Mouse (Mus musculus): ENCODE results near the gene Elof1. TPM values are rescaled to one million over a fixed set of nuclear protein-coding genes. Genes with fewer than 3 reads are reported as not detected.
A peak's percentile ranks its signal among the peaks of the same experiment; 100 is the strongest.
"Not testable (repeated sequence)": the region's sequence is repeated elsewhere in the genome, so short reads cannot be mapped to it uniquely, and the experiment has no call there.

The Elof1 gene
- total RNA-seq, 2 experiments from 2014 or later = 60.1 to 63.4 TPM

DNA sequence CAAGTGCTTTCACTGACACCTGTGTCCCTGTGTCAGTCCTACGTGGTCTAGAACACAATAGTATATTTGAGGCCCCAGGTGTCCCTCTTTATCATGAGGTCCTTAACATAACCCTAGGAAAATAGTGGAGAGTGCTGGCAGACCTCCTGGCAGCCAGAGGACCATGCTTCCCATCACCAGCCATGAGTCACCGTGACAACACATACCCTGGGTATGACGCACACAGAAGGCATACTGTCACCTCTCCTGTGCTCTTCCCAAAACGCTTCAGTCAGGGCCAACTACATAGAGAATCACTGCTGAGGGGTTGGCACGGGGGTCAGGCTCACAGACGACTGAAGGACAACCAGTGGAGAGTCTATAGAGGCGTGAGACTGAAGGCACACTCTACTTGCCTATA lies 27.0 kb downstream of the Elof1 start:
- DNase-seq = no peak

DNA sequence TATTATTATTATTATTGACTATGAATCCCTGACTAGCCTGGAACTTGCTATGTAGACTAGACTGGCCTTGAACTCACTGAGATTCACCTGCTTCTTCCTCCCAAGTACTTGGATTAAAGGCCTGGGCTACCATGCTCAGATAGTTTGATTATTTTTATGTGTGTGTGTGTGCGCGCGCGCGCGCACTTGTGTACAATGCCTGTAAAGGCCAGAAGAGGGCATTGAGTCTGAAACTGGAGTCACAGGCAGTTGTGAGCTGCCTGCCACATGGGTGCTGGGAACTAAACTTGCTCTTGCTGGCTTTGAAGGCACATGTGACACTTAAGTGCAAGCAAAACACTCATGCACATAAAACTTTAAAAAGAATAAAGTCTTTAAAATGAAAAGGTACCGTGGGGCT lies 27.7 kb downstream of the Elof1 start:
- DNase-seq = no peak

DNA sequence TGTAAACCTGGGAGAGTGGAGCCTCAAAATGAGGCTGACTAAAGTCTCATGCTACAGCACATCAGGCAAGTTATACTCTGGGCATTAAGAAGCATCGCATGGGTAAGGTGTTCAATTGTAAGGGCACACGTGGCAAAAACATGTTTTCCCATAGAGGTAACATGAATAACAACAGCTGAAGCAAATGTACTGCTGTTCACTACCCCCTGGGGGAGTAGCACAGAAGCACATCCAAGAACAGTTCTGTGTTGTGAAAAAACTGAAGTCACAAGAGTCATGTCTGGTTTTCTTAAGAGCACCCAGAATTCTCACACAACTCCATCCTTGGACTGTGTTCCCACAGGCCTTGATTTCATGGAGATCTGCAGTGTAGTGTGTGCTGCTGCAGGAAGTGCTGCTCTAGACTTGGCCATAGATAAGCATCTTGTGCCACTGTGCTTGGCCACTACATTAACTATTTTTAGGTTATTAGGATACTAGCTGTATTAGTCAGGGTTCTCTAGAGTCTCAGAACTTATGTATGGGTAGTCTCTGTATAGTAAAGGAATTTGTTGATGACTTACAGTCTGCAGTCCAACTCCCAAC lies 29.8 kb downstream of the Elof1 start:
- no peak for DNase-seq

DNA sequence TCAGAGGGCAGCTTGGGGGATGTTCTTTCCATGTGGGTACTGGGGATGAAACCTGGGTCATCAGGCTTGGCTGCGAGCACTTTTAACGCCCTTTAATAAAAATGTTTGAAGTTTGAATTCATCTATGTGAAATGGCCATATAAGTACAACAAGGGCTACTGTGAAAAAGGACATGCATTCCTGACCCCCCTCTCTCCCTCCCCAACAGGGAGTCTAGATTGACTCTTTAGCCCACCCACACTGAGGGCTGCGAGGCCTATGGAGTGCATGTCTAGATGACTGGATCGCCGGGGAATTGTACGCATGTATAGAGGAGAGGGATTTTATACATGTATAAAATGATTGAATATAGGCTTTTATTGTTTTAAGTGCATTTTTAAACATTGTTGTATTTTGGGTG lies 31.0 kb downstream of the Elof1 start:
- DNase-seq = no peak

DNA sequence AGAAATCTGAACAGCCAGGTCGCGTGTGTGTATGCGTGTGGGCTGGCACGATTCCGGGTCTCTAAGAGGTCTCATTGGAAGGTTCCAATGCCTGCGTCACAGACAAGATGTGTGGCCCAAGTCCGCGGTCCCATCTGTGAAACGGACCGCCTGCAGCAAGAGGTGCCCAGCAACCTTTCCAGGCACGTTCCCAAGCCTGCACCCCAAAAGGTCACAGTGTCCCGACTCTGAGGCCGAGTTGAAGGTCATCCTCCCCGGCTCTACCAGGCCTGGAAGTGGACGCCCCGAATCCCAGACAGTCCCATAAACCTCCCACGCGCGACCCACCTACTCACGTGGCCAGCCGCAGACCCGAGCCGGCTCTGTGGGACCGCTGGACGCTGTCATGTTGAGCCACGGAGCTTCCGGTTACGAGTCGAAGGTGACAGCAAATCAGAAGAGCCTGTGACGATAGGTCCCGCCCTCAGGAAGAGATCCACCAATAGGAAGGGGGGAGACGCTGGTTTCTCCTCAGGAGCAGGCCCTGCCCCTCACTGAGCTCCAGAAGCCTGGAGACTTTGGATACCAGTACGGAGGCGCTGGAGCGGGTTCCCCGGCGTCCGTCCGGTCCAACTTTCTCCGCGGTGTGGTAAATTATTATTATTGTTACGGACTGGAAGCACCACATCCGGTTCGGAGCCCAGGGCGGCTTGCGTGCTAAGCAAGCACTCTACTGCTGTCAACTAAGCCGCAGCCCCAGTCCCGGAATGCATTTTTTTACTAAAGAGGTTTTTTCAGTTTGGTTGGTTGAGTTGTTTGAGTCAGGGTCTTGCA lies 31.7 kb downstream of the Elof1 start, which contains the start of gene Ecsit:
Gene Ecsit, minus strand, starts transcription at position 417 of the 813 bp plus-strand sequence.
- peak; percentile 94 for DNase-seq

DNA sequence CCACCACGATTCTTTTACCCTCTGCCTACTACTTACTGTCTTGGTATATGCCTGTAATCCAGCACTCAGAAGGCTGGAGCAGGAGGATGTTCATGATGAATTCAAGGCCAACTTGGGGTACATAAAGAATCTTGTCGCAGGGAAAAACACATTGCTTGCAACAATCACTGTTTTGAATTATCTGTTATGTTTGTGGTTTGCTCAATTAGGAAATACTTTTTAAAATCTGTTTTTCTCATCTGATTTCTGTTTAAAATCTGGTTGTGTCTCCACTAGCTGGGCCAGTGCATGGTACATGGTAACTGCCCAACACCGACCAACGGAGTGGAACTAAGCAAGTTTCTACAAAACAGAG lies 32.3 kb downstream of the Elof1 start:
- no peak for DNase-seq

DNA sequence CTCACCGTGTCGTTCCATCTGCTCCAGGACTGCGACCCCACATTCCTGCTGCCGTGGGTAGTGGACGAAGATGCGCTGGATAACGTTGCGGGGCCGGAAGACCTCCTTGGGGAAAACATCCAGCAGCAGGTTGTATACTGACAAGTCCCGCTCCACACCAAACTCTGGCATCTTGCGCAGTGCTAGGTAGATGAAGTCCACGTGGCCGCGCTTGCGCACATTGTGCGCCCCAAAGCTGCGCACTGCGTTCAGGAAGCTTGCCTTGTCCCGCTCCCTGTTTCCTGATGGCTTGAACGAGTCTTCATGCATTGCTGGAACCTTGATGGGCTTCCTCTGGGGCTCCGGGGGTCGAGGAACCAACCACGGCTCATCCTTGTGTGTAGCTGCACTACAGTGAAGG lies 40.7 kb downstream of the Elof1 start:
- DNase-seq = no peak

DNA sequence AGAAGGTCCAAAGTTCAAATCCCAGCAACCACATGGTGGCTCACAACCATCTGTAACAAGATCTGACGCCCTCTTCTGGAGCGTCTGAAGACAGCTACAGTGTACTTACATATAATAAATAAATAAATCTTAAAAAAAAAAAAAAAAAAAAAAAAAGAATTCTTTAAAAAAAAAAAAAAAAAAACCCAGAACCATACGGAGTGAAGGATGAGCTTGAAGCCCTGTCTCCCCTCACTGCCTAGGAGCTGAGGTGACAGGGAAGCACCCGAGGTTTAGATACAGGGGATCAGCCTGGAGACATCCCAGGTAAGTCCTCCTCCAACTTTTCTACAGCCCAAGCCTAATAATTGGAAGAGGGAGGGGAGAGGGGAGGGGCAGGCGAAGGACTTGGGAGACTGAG lies 41.2 kb downstream of the Elof1 start:
- not testable (repeated sequence) for DNase-seq

DNA sequence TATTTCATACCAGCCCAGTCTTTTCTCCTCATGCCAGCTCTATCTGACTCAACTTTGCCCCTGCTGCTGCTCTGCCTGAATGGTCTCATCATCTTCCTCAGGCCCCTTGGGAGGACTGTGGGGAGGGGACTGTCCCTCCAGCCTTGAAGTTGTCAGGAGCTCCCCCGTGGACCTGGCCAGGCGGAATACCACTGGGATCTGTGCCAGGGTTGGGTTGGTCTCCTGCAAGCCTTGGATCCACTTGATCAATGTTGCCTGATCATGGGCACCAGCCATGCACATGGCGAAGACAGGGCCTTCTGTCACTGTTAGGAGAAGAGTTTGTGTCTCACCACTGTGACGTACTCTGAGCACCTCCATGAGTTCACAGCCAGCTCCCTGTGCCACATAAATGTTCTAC lies 44.7 kb downstream of the Elof1 start:
- peak; percentile 17 for DNase-seq

DNA sequence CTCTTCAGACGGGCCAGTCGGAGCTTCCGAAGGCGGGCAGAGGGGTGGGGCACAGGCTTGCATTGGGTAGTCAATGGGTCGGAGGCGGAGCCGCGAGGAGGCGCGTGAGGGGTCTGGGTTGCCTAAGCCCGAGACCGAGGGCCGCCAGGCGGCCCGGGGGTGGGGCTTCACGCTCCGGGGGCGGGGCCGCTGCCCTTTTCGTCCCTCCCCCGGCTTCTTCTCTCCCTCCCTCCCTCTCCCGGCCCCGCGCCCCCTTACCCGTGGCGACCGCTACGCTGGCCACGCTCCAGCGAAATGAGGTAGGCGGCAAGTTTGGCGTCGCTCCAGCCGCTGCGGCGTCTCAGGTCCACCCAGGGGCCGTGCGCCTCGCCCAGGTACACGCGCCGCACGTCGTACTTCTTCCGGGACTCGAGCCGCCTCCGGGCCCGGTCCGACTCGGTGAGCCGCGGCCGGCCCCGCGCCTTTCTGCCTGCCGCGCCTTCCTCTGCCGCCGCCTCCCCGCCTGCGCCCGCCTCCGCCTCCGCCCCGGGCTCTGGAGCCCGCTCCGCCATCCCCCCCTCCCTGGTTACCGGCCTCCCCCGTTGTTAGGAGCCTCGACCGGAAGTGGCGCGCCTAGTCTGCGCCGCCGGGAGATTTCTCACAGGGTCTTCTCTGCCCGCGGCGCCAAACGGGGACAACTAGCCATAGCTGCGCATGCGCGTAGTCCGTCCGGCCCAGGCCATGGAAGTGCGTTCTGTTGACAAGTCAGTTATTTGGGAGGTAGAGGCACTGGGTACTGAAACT lies 46.0 kb downstream of the Elof1 start, which contains the start of the genes Gm49318 and Zfp653:
Gene Gm49318, minus strand, starts transcription at position 469 of the 783 bp plus-strand sequence.
Gene Zfp653, minus strand, starts transcription at position 586 of the 783 bp plus-strand sequence.
- peak; percentile 98 for DNase-seq

DNA sequence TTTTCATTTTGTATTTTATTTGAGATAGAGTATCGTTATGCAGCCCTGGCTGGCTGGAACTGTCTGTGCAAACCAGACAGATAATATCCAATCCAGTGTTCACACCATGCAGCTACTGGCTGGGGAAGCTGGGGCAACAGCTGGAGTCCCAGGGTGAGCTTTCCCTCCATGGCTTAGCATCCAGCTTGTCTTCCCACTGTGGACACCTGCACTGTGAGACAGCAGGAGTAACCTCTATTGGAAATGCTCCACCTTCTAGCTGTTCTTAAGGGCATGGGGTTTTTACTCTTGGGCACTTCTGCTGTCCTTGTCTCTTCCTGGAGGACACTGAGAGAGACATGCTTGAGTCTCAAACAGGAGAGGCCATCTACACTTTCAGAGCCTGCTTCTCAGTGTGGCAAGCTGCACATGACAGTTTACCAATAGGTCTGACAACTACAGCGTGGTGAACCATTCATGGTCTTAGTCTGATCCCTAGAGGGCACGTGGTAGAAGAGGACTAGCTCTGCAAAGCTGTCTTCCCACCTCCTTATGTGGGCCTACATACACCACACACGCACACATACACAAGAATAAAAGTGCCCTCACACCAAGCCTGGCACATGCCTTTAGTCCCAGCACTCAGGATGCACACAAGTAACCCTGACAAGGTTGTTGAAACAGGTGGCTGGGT lies 47.0 kb downstream of the Elof1 start:
- no peak for DNase-seq

DNA sequence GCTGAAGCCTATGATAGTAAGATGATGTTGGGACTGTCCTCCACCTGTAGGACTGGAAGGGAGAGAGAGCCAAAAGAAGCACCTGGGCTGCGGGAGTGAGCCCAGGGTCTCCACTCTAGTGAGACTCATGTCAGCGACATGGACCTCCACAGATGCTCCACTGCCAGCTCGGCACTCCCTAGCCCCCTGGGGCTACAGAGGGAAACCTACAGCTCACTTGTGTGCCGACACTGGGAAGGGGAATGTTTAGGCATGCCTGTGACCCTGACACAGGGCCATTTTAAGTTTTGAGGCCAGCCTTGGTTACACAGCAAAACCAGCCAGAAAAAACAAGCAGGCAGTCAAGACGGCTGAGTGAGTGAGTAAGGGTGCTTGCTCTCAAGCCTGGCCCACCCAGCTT lies 49.8 kb downstream of the Elof1 start:
- no peak for DNase-seq

DNA sequence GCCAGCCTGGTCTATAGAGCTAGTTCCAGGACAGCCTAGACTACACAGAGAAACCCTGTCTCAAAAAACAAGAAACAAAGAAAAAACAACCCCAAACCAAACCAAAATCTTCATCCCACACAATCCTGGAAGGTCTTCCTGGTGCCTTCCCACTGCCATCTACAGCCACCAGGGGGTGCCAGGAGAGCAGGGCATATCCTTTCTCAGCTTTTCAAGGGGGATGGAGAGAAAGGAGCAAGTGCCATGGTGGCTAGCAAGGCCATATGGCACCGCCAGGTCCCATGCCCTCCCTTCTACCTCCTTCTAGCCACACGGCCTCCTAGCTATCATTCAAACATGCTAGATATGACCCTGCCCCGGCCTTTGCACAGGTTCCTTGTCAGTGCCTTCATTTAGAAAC lies 50.5 kb downstream of the Elof1 start:
- DNase-seq = peak; percentile 73

DNA sequence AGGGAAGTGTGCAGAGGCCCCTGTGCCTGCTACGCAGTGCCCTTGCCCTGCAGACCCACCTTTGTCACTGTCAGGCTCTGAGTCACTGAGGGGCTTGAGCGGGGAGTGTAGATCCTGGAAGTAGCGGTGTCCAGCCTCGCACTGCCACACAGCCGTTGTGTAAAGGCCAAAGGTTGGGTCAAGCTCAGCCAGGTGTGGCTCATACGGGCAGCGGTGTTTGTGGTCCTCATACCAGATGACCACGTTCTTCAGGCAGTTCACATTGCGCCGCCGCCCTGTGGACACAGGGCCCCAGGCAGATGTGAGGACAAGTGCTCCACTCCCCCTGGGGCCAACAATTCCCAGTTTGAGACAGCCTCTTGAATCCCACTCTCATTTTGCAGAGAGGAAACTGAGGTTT lies 51.3 kb downstream of the Elof1 start:
- DNase-seq = no peak

DNA sequence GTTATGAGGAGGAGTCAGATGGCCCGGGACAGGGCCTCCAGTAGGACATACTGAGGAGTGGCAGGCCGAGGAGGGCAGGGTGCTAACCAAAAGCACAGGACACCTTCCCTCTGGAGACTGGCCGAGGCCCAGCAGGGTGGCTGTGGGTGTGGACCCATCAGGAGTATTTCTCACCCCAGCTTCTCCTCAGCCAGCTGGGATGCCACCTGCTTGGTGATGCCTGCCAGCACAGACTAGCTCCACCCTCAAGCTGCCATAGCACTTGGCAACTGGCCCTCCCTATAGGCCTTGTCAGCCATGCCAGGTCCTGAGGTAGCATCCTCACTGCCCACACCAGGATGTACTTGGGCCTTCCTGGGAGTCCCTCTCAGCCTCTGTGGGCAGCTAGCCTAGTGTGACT lies 52.6 kb downstream of the Elof1 start:
- no peak for DNase-seq

Small RNA genes within 50 kb of the gene (microRNA-seq; reads per million reads assigned to microRNA genes)
- 0.82 to 1.4 reads per million in 2 experiments for gene Mir7084

Other genes starting within 250 kb of the Elof1 start
- 10 to 100 TPM in 1 of 2 experiments, 1 to 10 TPM in 1; 8.9 to 10.3 TPM for gene Rab3d, start 199.0 kb downstream of the Elof1 start, total RNA-seq (2021)
- gene Ccdc159, start 189.7 kb downstream of the Elof1 start, total RNA-seq (2021) = 1 to 10 TPM in 1 of 2 experiments, under 1 TPM in 1; 0.83 to 1.2 TPM
- 10 to 100 TPM; 20.1 to 21.3 TPM for gene Tmem205, start 189.6 kb downstream of the Elof1 start, total RNA-seq (2021)
- gene Plppr2, start 180.1 kb downstream of the Elof1 start, total RNA-seq (2021) = 1 to 10 TPM; 3.0 to 3.1 TPM
- 1 to 10 TPM; 8.8 to 9.0 TPM for gene Swsap1, start 161.4 kb downstream of the Elof1 start, total RNA-seq (2021)
- 1 to 10 TPM; 1.7 to 2.1 TPM for gene Epor, start 153.7 kb downstream of the Elof1 start, total RNA-seq (2021)
- under 1 TPM; 0.71 to 0.97 TPM for gene Rgl3, start 127.7 kb downstream of the Elof1 start, total RNA-seq (2021)
- not detected for gene Ccdc151, start 114.5 kb downstream of the Elof1 start, total RNA-seq (2021)
- 10 to 100 TPM; 69.8 to 73.7 TPM for gene Prkcsh, start 114.4 kb downstream of the Elof1 start, total RNA-seq (2021)
- under 1 TPM; 0.47 to 0.52 TPM for gene Elavl3, start 65.1 kb downstream of the Elof1 start, total RNA-seq (2021)
- under 1 TPM in 1 of 2 experiments, not detected in 1; 0.92 TPM for gene Gm49318, start 45.9 kb downstream of the Elof1 start, total RNA-seq (2021)
- 1 to 10 TPM; 8.4 to 9.0 TPM for gene Zfp653, start 45.8 kb downstream of the Elof1 start, total RNA-seq (2021)
- gene Ecsit, start 31.7 kb downstream of the Elof1 start, total RNA-seq (2021) = 10 to 100 TPM; 69.4 to 69.6 TPM
- 10 to 100 TPM; 38.1 to 39.3 TPM for gene Cnn1, start 18.0 kb downstream of the Elof1 start, total RNA-seq (2021)
- gene Acp5, start 18.5 kb upstream of the Elof1 start, total RNA-seq (2021) = 1 to 10 TPM in 1 of 2 experiments, under 1 TPM in 1; 0.71 to 1.6 TPM
- gene Pigyl, start 39.7 kb upstream of the Elof1 start, total RNA-seq (2021) = 10 to 100 TPM; 31.0 to 31.9 TPM
- gene Zfp872, start 70.9 kb upstream of the Elof1 start, total RNA-seq (2021) = under 1 TPM; 0.14 to 0.18 TPM
- 10 to 100 TPM; 28.1 to 28.4 TPM for gene Zfp809, start 108.5 kb upstream of the Elof1 start, total RNA-seq (2021)
- 1 to 10 TPM; 2.0 to 2.5 TPM for gene Zfp599, start 142.7 kb upstream of the Elof1 start, total RNA-seq (2021)
- 10 to 100 TPM; 15.5 to 16.0 TPM for gene Zfp810, start 190.5 kb upstream of the Elof1 start, total RNA-seq (2021)